Mouse (Mus musculus) embryonic stem cell, embryonic (primary cell): ENCODE measurements around the gene 4930503B20Rik.

Experiments used
- CTCF ChIA-PET, 4 experiments: fragments of 300-600 bp in 2 of 4; fragments of 350-600 bp in 2 of 4; sonication (Branson Sonifier 250); formaldehyde crosslinking; loops; one replicate each; lab custom pipeline; 2022; ENCODE audit warnings: inconsistent platforms in 2 of 4; lab: Charles Lee
- POLR2A ChIA-PET, 4 experiments: fragments of 300-600 bp in 2 of 4; fragments of 350-600 bp in 2 of 4; sonication (Branson Sonifier 250); formaldehyde crosslinking; loops; one replicate each; lab custom pipeline; 2022; ENCODE audit warnings: antibody characterized with exemption in 4 of 4, inconsistent platforms in 1 of 4; lab: Charles Lee

Gene 4930503B20Rik

GRCm38 (mm10) chr3:146658061-146658639 is 7.0 kb upstream of the 4930503B20Rik start:
- POLR2A ChIA-PET, result no interaction called here
- CTCF ChIA-PET, result no interaction called here

- CTCF ChIA-PET, result no interaction called here
- POLR2A ChIA-PET, result no interaction called here
Observed at GRCm38 (mm10) chr3:146657433-146657832, 6.3 kb upstream of the 4930503B20Rik start.

GRCm38 (mm10) chr3:146655111-146655577 is 4.0 kb upstream of the 4930503B20Rik start:
- ChIA-PET CTCF (interaction anchor here in 3 of 4 experiments (0.5 to 0.7 kb wide), 3 partner anchors 26 to 84 kb away, joined by 4 to 14 read pairs (median 4); no protein-coding TSS in a partner anchor), POLR2A (interaction anchor here in 1 of 4 experiments (0.9 to 1.4 kb wide), 3 partner anchors 13 to 133 kb away, joined by 3 read pairs; partner anchors contain the start of gene Rpf1)

GRCm38 (mm10) chr3:146653692-146654091 is 2.6 kb upstream of the 4930503B20Rik start:
- ChIA-PET POLR2A (interaction anchor here in 1 of 4 experiments (1.4 kb wide), 1 partner anchor 12 kb away, joined by 3 read pairs; no protein-coding TSS in a partner anchor), CTCF (no interaction called here)

- POLR2A ChIA-PET, result interaction anchor here in 2 of 4 experiments (0.7 kb wide), 3 partner anchors 11 to 85 kb away, joined by 3 to 8 read pairs (median 4); no protein-coding TSS in a partner anchor
- CTCF ChIA-PET, result no interaction called here
Observed at GRCm38 (mm10) chr3:146652431-146652830, 1.3 kb upstream of the 4930503B20Rik start.

- CTCF ChIA-PET, result no interaction called here
- POLR2A ChIA-PET, result no interaction called here
Observed at GRCm38 (mm10) chr3:146650716-146651115, 401 bp downstream of the 4930503B20Rik start.

- ChIA-PET POLR2A (interaction anchor here in 1 of 4 experiments (1.4 kb wide), 1 partner anchor 128 kb away, joined by 3 read pairs; the partner anchor contains the start of gene Rpf1), CTCF (no interaction called here)
Observed at GRCm38 (mm10) chr3:146649311-146649894, 1.7 kb downstream of the 4930503B20Rik start.

- CTCF ChIA-PET, result interaction anchor here in 1 of 4 experiments (0.6 kb wide), 1 partner anchor 424 kb away, joined by 3 read pairs; no protein-coding TSS in a partner anchor
- POLR2A ChIA-PET, result interaction anchor here in 1 of 4 experiments (0.9 kb wide), 1 partner anchor 12 kb away, joined by 3 read pairs; no protein-coding TSS in a partner anchor
Observed at GRCm38 (mm10) chr3:146641818-146642427, 9.2 kb downstream of the 4930503B20Rik start.

GRCm38 (mm10) chr3:146632506-146632905 is 18.6 kb downstream of the 4930503B20Rik start:
- ChIA-PET POLR2A (interaction anchor here in 1 of 4 experiments (0.6 kb wide), 1 partner anchor 387 kb away, joined by 3 read pairs; no protein-coding TSS in a partner anchor), CTCF (no interaction called here)

- ChIA-PET POLR2A (interaction anchor here in 2 of 4 experiments (1.1 to 1.4 kb wide), 2 partner anchors 8 to 27 kb away, joined by 3 read pairs; no protein-coding TSS in a partner anchor), CTCF (interaction anchor here in 1 of 4 experiments (0.6 to 0.9 kb wide), 2 partner anchors 26 to 205 kb away, joined by 4 to 14 read pairs; no protein-coding TSS in a partner anchor)
Observed at GRCm38 (mm10) chr3:146628227-146628982, 22.7 kb downstream of the 4930503B20Rik start.

- ChIA-PET CTCF (no interaction called here), POLR2A (interaction anchor here in 2 of 4 experiments (0.8 kb wide), 2 partner anchors 104 to 125 kb away, joined by 3 read pairs; partner anchors contain the start of gene Rpf1 (in 1 of the 2))
Observed at GRCm38 (mm10) chr3:146625766-146626165, 25.4 kb downstream of the 4930503B20Rik start.

- CTCF ChIA-PET, result no interaction called here
- POLR2A ChIA-PET, result no interaction called here
Observed at GRCm38 (mm10) chr3:146621966-146622365, 29.2 kb downstream of the 4930503B20Rik start.

GRCm38 (mm10) chr3:146620555-146621249 is 30.4 kb downstream of the 4930503B20Rik start:
- POLR2A ChIA-PET, result interaction anchor here in 1 of 4 experiments (0.9 kb wide), 1 partner anchor 9 kb away, joined by 3 read pairs; no protein-coding TSS in a partner anchor
- CTCF ChIA-PET, result no interaction called here

- CTCF ChIA-PET, result no interaction called here
- POLR2A ChIA-PET, result interaction anchor here in 2 of 4 experiments (0.5 to 0.9 kb wide), 2 partner anchors 9 to 1070 kb away, joined by 3 to 5 read pairs; no protein-coding TSS in a partner anchor
Observed at GRCm38 (mm10) chr3:146620101-146620500, 31.0 kb downstream of the 4930503B20Rik start.

GRCm38 (mm10) chr3:146618357-146618756 is 32.8 kb downstream of the 4930503B20Rik start:
- POLR2A ChIA-PET, result no interaction called here
- CTCF ChIA-PET, result interaction anchor here in 1 of 4 experiments (0.6 to 1.0 kb wide), 2 partner anchors 296 to 371 kb away, joined by 3 to 7 read pairs; no protein-coding TSS in a partner anchor

- POLR2A ChIA-PET, result no interaction called here
- CTCF ChIA-PET, result interaction anchor here in 1 of 4 experiments (1.0 kb wide), 1 partner anchor 297 kb away, joined by 3 read pairs; no protein-coding TSS in a partner anchor
Observed at GRCm38 (mm10) chr3:146617946-146618345, 33.2 kb downstream of the 4930503B20Rik start.

- ChIA-PET CTCF (no interaction called here), POLR2A (no interaction called here)
Observed at GRCm38 (mm10) chr3:146616533-146617283, 34.4 kb downstream of the 4930503B20Rik start.
